Mouse (Mus musculus) leukemia stem cell, adult 10-12 weeks (primary cell): ENCODE measurements around the gene Skint4. TPM values are rescaled to one million over a fixed set of nuclear protein-coding genes. Genes with fewer than 3 reads are reported as not detected.

Experiments
- polyA plus RNA-seq: library from polyadenylated mRNA; stranded (reverse); fragments of >175 nt; gene quantifications from 2 replicates; pipeline ENCODE4 v1.2.3, GENCODE M21; 2012; ENCODE audit warnings: low replicate concordance

Skint4 gene
- not detected in 2 replicates for polyA plus RNA-seq

GRCm38 (mm10) chr4:112071716-112072115 lies at the start of gene Skint4:
Gene Skint4, plus strand, starts transcription at chr4:112072016.

Other genes with a start within 250 kb of the Skint4 start
- not detected in 2 replicates for gene Slc5a9, start 169.1 kb upstream of the Skint4 start, polyA plus RNA-seq
- gene Skint8, start 152.6 kb upstream of the Skint4 start, polyA plus RNA-seq, result not detected in 2 replicates
- gene Skint7, start 99.1 kb upstream of the Skint4 start, polyA plus RNA-seq, result not detected in 2 replicates
- gene Skint1, start 65.7 kb upstream of the Skint4 start, polyA plus RNA-seq, result not detected in 2 replicates
- not detected in 2 replicates for gene Skint3, start 160.2 kb downstream of the Skint4 start, polyA plus RNA-seq